Mouse (Mus musculus) bone marrow macrophage, adult 2 months (primary cell): ENCODE data around the gene Map7. TPM values are rescaled to one million over a fixed set of nuclear protein-coding genes. Genes with fewer than 3 reads are reported as not detected.
A peak's percentile ranks its signal among the peaks of the same experiment; 100 is the strongest.

ENCODE experiments used
- H3K27ac ChIP-seq: 2 replicates; pipeline ENCODE4 v1.5.1; 2012; ENCODE audit warnings: low read depth, low read length; ENCODE audit not compliant: insufficient read depth
- H3K4me1 ChIP-seq: 2 replicates; pipeline ENCODE4 v1.6.1; 2012; ENCODE audit warnings: low read length; ENCODE audit not compliant: control insufficient read depth, insufficient read depth
- H3K4me3 ChIP-seq: 2 replicates; pipeline ENCODE4 v1.5.1; 2012; ENCODE audit warnings: mild to moderate bottlenecking, low read length, moderate library complexity; ENCODE audit not compliant: insufficient read depth
- CTCF ChIP-seq: IDR thresholded peaks from 2 replicates; pipeline ENCODE4 v1.5.1; 2012; ENCODE audit warnings: low read depth, mild to moderate bottlenecking, low read length, moderate library complexity
- POLR2A ChIP-seq: IDR thresholded peaks from 2 replicates; pipeline ENCODE4 v1.6.1; 2012; ENCODE audit warnings: mild to moderate bottlenecking, low read depth, low read length, borderline replicate concordance
- polyA plus RNA-seq: library from polyadenylated mRNA; stranded (reverse); fragments of >200 nt; gene quantifications from 2 replicates; pipeline ENCODE4 v1.2.4, GENCODE M21; 2012; ENCODE audit not compliant: missing spikeins, insufficient read depth, insufficient read length

The Map7 gene
- polyA plus RNA-seq, 1 experiment = not detected

DNA sequence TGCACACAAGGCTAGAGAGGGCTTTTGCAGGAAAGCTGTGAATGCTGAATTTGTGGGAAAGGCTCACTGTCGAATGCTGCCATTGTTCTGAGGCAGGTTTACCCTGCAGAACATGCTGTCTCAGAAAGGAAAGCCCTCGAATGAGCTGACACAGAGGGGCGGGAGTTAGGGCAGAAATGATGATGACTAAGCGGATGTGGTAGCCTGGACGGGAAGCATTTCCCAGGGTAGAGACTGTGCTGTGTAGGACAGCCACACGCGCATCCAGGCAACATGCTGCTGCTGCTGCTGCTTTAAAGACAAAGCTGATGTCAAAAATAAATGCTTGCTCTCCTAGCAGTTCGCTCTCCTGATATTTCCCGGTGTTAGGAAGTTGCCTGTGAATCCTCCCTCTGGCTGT, 24.9 kb upstream of the Map7 start:
- H3K27ac ChIP-seq = peak overlapping the region; percentile 48
- H3K4me1 ChIP-seq = peaks cover 10% of the 10 kb centered on the region
- TF ChIP-seq POLR2A = no peak
- TF ChIP-seq CTCF = no peak
- H3K4me3 ChIP-seq = no peak overlapping the region

GRCm38 (mm10) chr10:20124576-20124975, 23.7 kb upstream of the Map7 start:
- Histone ChIP-seq H3K4me1 (peaks cover 10% of the 10 kb centered on the region), H3K27ac (no peak overlapping the region), H3K4me3 (no peak overlapping the region)
- no peak for TF ChIP-seq CTCF

- no peak overlapping the region for H3K27ac ChIP-seq
- TF ChIP-seq CTCF = no peak
- TF ChIP-seq POLR2A = no peak
Measured at GRCm38 (mm10) chr10:20125226-20125625, 23.0 kb upstream of the Map7 start.

DNA sequence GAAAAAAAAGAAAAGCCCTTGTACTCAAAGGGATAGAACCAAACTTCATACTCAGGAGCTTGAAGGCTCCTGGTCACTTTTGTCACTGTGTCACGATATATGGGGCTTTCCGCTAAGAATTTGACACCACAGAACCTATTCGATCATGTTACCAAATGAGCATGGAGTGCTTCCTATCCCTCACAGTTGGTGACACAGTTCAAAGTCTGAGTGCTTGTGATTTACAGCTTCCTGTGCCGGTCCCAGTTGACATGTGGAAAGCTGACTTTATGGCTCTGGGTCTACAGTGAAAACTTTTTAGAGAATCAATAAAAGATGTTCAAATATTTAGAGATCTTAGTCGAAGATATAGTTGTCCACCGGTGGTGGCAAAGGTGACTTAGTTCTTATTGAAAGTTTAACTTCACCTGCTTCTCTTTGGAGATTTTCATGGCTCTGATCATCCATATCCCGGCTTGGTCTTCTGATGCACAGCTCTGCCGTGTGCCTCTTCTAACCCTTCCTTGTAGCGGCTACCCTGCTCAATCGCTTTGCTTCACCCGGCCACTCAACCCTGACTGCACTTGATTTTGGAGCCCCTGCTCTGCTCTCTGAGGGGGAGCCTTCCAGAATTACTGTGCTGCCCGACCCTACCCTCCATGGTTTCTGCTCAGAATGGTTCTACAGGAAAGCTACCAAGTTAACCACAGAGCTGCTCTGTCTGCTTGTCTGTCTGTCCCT, 15.2 kb upstream of the Map7 start:
- TF ChIP-seq POLR2A = no peak
- no peak for TF ChIP-seq CTCF
- Histone ChIP-seq H3K4me1 (no peaks in the 10 kb centered on the region), H3K4me3 (no peak overlapping the region), H3K27ac (no peak overlapping the region)

More at GRCm38 (mm10) chr10:20125226-20125625, 23.0 kb upstream of the Map7 start:
- peaks cover 10% of the 10 kb centered on the region for H3K4me1 ChIP-seq
- no peak overlapping the region for H3K4me3 ChIP-seq

GRCm38 (mm10) chr10:20135350-20136058, 12.8 kb upstream of the Map7 start:
- Histone ChIP-seq H3K4me1 (no peaks in the 10 kb centered on the region), H3K27ac (no peak overlapping the region), H3K4me3 (no peak overlapping the region)
- no peak for TF ChIP-seq POLR2A
- no peak for TF ChIP-seq CTCF

DNA sequence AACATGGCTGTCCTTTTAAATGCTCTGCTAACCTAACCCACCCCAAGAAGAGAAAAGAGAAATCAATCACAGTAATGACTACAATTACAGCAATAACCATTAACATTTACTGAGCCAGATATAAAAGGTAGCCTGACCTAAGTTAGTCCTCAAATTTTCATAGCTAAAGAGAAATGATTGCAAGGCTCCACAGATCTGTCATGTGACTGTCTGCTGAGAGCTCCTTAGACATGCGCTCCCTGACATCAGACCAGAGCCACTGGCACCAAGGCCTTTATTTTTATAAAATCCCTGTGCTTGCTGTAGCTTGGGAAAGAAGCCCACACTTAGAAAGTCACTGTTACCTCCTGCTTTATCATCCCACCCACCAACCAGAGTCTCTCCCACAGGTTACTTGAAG, 11.8 kb upstream of the Map7 start:
- Histone ChIP-seq H3K4me3 (no peak overlapping the region), H3K4me1 (no peaks in the 10 kb centered on the region), H3K27ac (no peak overlapping the region)
- TF ChIP-seq POLR2A (no peak), CTCF (no peak)

DNA sequence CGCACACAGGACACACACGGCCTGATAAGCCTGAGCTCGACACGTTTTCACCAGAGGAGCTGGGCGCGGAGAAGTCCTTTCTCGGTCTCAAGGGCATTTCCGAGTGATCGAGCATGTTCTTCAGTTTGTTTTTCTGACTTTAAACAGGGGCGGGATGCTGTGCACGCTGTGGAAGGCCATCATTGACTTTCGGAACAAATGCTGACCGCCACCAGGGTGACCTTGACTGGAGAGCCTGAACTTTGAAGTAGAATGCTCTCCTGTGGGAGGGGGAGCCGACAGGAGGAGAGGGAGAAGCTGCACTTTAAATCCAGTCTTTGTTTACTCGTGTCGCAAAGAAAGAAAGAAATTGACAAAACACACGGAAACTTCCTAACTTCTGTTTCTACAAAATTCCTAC, 6.9 kb upstream of the Map7 start:
- Histone ChIP-seq H3K4me3 (no peak overlapping the region), H3K4me1 (no peaks in the 10 kb centered on the region), H3K27ac (no peak overlapping the region)
- TF ChIP-seq POLR2A (no peak), CTCF (no peak)

- Histone ChIP-seq H3K27ac (no peak overlapping the region), H3K4me3 (peak overlapping the region; percentile 54), H3K4me1 (no peaks in the 10 kb centered on the region)
- no peak for TF ChIP-seq POLR2A
- peak; percentile 36; the same call in 1 of the 2 replicates for TF ChIP-seq CTCF
Measured at GRCm38 (mm10) chr10:20148773-20149120, 476 bp downstream of the Map7 start.

DNA sequence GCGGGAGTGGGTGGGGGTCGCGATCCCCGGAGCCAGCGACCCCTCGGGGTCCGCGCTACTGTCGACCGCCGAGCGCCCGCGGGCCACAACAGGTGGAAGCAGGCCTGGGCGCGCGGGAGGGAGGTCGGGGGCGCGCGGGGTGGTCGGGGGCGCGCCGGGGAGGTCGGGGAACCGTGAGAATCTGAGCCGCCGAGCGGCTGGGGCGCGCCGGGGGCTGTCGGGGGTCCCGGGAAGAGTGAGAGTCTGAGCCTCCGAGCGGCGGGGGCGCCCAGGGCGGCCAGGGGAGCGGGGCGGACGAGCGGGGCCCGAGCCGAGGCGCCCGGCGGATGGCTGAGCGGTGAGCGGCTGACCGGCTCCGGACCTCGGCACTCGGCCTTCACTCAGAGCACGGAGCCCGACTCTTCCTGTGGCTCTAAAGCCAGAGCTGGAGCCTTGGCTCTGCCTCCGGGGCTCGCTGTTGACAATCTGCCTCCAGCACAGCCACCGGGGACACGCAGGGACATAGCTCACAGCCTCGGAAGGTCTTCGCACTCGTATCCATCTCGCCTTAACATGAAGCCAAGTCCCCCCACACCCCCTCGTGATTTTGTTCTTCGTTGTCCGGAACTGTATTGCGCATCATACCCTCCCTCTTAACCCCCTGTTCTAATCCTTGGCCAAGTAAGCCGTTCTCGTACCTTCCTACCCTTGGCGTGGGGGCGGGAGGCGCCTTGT, 1.0 kb downstream of the Map7 start:
- H3K4me1 ChIP-seq = no peaks in the 10 kb centered on the region
- H3K27ac ChIP-seq = no peak overlapping the region
- TF ChIP-seq CTCF = no peak
- TF ChIP-seq POLR2A = no peak
- H3K4me3 ChIP-seq = peak overlapping the region; percentile 54
